Mouse (Mus musculus) layer of hippocampus, postnatal 10 days (tissue): ENCODE data around the gene Atxn2l. TPM values are rescaled to one million over a fixed set of nuclear protein-coding genes. Genes with fewer than 3 reads are reported as not detected.
A peak's percentile ranks its signal among the peaks of the same experiment; 100 is the strongest.
"Not testable (repeated sequence)": the region's sequence is repeated elsewhere in the genome, so short reads cannot be mapped to it uniquely, and the experiment has no call there.

ENCODE experiments used
- DNase-seq, 2 experiments: peaks; one replicate each; pipeline ENCODE4 v3.0.0; 2021; ENCODE audit warnings: low spot score in 2 of 2
- total RNA-seq, 2 experiments: library from RNA; stranded (reverse); gene quantifications; 2 replicates each; pipeline ENCODE4 v1.2.3; 2021

Gene Atxn2l
- total RNA-seq, 2 experiments from 2014 or later, result 118 to 123 TPM

GRCm38 (mm10) chr7:126491973-126492372 is 11.3 kb downstream of the Atxn2l start:
- no peak for DNase-seq

DNA sequence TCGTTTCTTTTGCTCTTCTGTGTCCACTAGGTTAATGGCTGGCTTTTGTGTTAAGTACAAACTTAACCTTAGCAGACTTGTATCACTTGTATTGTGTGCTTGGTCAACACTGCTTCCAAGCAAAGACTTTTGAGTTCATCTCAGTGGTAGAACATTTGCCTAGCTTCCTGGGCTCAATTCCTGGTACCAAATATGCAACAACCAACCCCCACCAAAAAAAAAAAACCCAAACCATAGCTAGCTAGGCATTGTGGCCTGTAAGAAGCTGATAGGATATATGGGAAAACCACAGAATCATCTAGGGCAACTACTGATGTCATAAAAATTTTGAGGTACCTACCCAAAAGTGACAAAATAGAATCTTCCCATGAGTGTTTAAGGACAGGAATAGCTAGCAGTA is 12.2 kb downstream of the Atxn2l start:
- no peak for DNase-seq

DNA sequence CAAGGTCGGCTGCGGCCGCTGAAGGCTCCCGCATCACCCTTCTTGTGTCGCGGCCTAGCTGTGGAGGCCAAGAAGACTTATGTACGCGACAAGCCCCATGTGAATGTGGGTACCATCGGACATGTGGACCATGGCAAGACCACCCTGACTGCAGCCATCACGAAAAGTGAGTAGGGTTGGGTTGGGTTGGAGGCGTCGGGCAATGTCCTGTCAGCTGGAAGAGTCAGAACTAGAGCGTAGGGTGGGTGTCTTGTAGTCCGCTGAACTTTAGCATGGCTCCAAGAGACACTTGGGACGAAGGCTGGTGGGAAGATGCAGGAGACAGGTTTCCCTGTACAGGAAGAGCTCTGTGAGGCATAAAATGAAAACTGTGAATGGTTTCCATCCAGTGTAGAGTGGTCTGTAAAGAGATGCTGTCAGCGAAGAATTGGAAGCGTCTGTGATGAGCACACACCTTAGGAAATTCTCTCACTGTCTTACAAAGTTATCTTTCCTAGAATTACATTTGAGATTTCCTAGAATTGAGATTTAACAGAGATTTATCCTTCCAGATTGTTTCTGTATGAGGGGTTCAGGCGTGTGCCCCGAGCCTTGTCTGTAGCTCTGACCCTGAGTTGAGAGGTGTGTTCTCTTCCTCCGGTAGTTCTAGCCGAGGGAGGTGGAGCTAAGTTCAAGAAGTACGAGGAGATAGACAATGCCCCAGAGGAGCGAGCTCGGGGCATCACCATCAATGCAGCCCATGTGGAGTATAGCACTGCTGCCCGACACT is 15.4 kb downstream of the Atxn2l start:
- DNase-seq, result not testable (repeated sequence)

DNA sequence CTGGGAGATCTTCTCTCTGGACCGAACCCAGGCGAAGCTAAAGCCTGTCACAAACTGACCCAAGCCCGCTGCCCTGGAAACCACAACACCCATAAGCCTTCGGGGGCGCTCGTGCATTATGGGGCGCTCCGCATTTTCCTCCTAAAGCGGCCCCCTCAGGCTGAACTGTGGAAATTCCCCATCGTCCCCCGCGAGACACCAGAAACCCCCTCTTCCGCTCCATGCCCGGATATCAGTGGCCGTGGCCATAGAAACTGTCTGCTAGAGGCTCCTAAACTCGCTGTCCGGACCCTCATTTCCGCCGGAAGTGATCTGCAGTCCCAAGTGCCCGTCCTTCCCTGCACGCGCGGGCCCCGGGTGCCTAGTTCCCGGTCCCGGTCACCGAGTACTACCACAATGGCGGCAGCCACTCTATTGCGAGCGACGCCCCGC is 16.2 kb downstream of the Atxn2l start, which contains the start of gene Tufm:
Tufm (plus strand) TSS at position 310 of the 432 bp plus-strand sequence.
- peak; percentile 94 to 95 for DNase-seq

DNA sequence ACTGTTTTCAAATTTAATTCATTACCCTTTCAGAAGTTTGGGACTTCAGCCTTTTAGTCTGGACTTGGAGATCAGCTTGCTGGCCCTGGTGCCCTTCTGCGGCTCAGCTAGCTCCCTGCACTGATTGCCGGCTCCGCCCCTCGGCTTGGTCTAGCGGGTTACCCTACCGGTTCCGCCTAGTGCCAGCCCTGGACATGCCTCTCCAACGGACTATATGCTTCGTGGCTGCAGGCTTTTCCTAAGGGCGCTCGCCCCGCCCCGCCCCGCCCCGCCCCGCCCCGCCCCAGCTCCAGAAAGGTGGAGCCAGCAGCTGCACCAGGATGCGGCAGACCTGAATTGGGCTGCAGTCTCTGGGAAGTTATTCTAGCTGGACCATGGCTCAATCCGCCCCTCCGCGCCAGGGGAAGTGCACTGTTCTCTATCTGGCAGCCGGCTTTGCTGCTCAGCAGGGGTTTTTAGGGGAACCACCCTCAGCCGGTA is 20.8 kb downstream of the Atxn2l start:
- peak; percentile 42 to 64 for DNase-seq

GRCm38 (mm10) chr7:126481699-126482098 is 21.5 kb downstream of the Atxn2l start:
- DNase-seq, result no peak

- DNase-seq, result peak; percentile 84 to 88
These were observed 28.1 kb downstream of the Atxn2l start, which contains the start of gene Sh2b1 for GRCm38 (mm10) chr7:126474993-126475581. Gene Sh2b1 (minus strand): TSS chr7:126475424.

GRCm38 (mm10) chr7:126474486-126474955 is 28.7 kb downstream of the Atxn2l start:
- no peak for DNase-seq

DNA sequence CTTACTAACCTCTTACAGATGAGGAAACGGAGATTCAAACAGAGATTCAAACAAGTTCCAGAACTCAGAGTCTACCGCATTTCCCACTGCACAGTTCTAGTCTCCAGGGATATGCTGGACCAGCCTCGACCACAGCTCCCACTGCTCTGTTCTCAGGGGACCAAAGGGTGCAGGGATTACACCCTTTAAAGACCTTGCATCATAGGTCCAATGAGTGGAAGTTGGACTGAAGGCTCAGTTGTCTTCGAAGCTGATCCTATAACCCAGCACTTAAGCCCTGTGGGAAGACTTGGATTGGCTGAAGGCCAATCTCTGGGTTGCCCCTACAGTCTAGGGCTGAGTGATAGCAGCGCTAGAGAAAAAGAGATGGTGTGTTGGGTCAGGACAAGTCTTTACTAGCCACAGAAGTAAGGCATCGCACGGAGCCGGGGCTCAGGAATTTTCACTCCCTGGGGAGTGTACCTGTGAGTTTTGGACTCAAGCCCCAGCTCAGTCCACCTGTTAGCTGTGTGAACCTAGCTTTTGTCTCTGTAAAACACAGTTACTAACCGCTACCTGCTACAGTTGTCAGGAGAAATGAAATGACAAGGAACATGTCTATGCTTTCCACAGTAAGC is 29.7 kb downstream of the Atxn2l start:
- DNase-seq, result no peak

GRCm38 (mm10) chr7:126472713-126473112 is 30.5 kb downstream of the Atxn2l start:
- DNase-seq, result no peak

- DNase-seq, result no peak
These were observed 30.9 kb downstream of the Atxn2l start for GRCm38 (mm10) chr7:126472306-126472705.

DNA sequence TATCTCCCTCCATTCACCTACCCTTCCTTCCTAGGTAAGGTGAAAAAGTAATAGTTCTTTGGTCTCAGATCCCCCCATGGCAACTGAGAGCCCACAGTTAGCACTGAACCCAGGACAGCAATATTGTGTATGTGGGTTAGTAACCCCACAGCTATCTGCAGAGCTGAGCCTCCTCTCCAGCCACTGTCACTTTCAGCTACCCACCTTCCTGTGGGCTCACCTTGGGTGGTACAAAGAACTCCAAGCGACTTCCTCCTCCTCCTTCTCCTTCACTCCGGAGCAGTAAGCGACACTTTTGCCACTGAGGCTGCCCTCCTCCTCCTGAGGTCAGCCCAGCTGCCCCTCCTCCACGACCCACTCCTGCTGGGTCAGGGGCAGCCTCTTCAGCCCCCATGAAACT is 31.4 kb downstream of the Atxn2l start:
- no peak for DNase-seq

- no peak for DNase-seq
These were observed 31.9 kb downstream of the Atxn2l start for GRCm38 (mm10) chr7:126471361-126471760.

DNA sequence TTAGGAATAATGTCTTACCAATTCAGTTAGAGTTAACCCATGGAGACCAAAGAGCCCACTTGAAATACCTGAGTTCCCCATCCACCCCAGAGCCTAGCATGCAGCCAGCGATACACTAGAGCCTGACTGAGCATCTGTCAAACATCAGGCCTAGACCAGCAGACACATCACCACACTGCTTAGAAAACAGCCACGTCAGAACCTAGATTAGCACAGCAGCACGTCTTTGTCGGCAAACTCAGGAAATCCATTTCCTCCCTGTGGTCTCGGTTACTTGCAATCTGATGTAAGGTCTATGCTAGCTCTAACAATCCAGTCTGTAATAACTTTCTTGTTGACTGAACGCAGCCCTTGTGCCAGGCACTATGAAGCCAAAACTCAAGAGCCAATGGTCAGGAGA is 33.2 kb downstream of the Atxn2l start:
- DNase-seq, result no peak

GRCm38 (mm10) chr7:126467834-126468627 is 35.2 kb downstream of the Atxn2l start:
- no peak for DNase-seq

DNA sequence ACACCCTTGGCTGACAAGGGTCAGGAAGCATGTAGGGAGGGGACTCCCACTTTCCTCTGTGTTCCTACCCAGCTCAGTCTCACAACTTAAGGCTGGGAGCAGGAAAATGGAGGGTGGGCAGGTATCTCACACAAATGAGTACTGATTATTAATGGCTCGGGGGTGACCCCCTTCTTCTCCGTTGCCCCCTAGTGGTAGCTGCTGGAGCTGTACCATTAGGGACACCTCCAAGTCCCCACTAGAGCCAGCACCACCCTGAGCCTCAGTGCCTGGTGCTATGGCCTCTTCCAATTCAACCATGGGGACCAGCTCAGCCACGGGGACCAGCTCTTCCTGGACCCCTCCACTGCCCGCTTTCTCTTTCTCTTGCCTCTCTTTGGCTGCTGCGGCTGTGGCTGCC is 36.0 kb downstream of the Atxn2l start:
- peak; percentile 46 to 54 for DNase-seq

GRCm38 (mm10) chr7:126466707-126467106 is 36.5 kb downstream of the Atxn2l start:
- no peak for DNase-seq

- no peak for DNase-seq
These were observed 37.1 kb downstream of the Atxn2l start for GRCm38 (mm10) chr7:126466116-126466515.

- DNase-seq, result no peak
These were observed 37.8 kb downstream of the Atxn2l start for GRCm38 (mm10) chr7:126465246-126466030.

DNA sequence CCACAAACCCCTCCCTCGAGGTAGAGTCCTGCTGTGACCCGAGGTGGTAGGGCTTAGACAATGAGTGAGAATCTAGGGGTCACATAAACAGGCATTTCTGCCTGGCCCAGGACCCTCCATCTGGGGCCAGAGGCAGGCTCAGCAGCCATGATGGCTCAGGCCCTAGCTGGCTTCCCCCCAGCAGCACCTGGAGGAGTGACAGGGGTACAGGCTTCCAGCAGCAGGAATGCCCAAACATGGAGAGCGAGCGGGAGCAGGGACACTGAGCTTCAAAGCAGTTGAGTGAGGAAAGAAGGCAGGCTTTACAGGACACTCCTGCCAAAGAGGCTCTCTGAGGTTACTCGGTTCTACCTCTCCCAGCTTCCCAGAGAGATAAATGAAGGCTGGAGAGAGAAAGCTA is 38.4 kb downstream of the Atxn2l start:
- DNase-seq, result no peak
